Mouse (Mus musculus) gastrocnemius, adult 8-10 months (tissue): Measurements from ENCODE around the gene Mrpl10. TPM values are rescaled to one million over a fixed set of nuclear protein-coding genes. Genes with fewer than 3 reads are reported as not detected.

Experiments
- DNase-seq, 2 experiments: peaks; one replicate each; pipeline ENCODE4 v3.0.0; 2022; ENCODE audit warnings: low spot score in 2 of 2
- total RNA-seq, 4 experiments: library from RNA; stranded (reverse); gene quantifications; 2 replicates each; pipeline ENCODE4 v1.2.4; 2022

Gene Mrpl10
- total RNA-seq, 4 experiments from 2014 or later: 44.1 to 52.7 (median 45.6) TPM

DNA sequence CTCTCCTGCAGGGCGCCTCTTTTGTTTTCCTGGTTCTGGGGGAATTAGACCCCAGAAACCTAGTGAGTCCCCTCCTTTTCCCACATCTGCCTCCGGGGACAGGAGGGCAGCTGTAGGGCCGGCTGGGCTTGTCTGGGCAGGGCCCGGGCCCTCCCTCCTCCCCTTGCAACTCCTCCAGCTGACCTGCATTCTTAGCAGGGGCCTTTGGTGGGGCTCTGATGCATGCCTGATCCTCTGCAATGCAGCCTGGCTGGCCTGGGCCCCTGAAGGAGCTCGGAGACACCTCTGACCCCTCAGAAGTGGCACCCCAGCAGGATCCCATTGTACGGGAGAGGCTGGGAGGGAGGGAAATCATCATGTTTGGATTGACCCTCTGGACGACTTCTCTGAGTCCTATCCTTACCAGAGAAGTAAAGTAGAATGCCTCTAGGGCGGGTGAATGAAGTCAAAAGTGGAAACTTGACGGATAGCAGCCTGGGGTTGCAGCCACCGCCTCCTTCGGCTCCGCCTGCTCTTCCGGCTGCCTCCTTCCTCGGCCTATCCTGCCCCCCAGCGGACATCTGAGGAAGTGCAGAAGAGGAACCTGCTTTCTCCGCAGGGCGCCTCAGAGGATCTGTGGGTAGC is 15.5 kb upstream of the Mrpl10 start:
- DNase-seq: peak; percentile 66 to 75

DNA sequence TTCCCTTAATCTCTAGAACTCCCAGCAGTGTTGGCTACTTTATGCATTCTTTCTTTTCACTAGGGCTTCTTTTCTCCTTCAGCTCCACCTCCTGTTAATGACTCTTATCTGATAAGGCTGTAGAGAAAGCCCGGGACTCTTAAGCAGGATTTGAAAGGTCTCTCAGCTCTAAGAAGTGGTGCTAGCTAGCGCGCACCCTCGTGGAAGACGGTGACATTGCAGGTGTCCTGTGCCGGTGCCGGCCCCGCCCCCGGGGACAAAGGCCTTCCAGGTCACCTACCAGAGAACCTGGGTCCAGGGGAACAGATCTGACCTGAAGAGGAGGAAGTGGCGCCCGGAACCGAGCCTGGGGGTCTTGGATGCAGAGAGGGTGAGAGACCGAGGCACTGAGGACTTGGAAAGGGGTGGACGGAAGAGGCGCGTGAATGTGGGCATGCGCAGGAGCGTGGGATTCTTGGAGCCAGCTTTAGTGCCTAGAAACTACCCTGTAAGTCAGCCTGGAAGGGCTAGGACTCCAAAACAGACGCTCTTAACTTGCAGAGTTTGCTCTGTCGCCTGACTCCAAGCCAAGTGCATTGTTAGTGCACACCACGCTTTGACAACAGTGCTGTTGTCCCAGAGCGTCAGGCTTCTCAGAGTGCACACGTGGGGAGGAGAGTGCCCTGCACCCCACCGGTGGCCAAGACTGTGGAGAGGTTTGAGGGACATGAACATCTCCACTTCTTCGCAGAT is 11.5 kb upstream of the Mrpl10 start, which contains the start of gene Scrn2:
TSS of gene Scrn2 (plus strand) at position 253 of the 732 bp plus-strand sequence.
- peak; percentile 77 to 80 for DNase-seq

DNA sequence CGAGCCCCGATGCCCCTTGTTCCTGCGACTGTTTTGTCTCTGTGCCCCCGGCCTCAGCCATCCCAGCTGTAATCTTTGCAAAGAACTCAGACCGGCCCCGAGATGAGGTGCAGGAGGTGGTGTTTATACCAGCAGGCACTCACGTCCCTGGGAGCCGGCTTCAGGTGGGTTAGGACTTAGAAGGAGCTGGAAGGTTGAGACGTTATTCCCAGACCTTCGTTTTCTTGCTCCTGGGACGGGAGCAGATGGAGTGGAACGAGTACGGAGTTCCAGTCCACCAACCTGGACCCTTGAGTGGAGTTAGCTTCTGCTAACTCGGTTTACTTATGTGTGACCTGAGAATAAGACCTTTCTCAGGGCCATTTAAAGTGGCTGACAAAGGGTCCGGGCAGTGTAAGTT is 10.9 kb upstream of the Mrpl10 start:
- no peak for DNase-seq

DNA sequence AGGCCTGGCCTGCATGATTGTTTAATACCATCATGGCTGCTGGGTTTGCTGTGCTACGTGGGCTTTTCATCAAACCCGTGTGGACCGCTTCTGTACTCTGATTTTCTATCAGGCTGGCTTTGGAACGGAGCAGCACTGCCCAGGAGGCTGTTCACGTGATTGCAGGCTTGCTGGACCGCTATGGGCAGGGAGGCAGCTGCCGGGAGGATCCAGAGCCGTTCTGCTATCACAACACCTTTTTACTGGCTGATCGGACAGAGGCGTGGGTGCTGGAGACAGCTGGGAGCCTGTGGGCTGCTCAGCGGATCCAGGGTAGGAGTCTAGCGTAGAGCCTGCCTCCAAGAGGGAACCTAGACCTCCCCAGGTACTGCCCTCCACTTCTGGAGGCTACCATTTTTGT is 9.4 kb upstream of the Mrpl10 start:
- DNase-seq: no peak

DNA sequence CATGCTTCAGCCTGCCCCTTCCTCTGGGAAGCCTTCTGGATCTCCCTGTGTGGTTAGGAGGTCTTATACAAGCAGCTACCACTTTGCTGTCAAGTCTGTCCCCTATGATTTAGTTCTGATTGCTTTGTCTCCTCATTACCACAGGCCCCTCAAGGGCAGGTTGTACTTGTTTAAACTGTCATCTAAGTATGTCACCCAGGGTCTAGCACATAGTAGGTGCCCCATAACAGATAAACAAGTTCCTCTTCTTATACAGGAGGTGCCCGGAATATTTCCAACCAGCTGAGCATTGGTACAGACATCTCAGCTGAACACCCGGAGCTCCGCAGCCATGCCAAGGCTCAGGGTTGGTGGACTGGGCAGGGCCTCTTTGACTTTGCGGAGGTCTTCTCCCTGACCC is 8.9 kb upstream of the Mrpl10 start:
- DNase-seq: no peak

DNA sequence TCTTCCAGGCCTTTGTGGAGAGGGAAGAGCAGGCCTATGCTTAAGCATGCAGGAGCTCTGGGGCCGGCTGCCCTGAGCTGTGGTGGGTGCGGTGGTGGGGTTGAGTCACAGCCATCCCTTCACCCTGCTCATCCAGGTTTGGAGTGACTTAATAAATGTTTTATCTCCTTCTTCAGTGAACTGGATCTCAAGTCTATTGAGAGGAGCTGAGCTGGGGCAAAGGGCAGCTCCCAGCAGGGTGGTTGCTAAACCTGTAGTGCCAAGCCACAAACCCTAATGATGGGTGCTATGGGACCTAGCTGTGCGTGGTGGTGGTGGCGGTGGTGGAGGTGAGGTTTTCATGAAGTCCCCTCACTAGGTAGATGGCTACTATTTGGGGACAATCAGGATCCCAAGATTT is 7.6 kb upstream of the Mrpl10 start:
- no peak for DNase-seq

DNA sequence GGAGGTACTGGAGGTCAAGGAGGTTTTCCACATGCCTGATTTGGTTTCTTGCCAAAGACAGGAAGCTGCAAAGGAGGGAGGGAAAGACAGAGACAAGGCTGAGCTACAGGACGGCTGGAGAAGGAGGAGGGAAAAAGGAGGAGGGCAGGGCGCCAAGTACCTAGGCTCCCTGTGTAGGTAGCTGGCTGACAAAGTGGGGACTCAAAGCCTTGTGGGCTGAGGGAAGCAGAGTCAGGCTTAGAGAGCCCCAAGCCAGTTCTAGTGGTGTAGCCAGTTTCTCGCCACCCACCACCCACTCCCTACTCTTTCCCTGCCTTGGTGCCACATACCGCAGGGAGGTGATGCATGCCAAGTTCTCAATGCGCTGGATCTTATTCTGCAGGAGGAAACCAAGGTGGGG is 5.2 kb upstream of the Mrpl10 start:
- DNase-seq: no peak

DNA sequence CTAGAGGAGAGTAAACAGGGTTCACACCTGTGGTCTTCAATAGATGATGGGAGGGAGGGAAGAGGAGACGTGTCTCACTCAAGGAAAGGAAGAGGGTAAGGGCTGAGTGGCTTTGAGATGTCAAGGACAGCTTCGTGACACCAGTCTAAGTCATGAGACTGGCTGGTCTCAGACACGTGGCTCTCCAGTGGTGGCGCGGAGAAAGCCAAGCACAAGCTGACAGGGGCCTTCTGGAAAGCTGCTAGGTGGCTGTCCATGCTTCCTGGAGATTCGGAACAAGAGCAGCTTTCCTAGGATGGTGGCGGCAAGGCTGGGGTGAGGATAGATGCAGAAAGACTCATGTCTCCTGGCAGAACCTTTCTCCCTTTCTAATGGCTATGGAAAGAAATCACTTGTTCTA is 2.5 kb upstream of the Mrpl10 start:
- no peak for DNase-seq

DNA sequence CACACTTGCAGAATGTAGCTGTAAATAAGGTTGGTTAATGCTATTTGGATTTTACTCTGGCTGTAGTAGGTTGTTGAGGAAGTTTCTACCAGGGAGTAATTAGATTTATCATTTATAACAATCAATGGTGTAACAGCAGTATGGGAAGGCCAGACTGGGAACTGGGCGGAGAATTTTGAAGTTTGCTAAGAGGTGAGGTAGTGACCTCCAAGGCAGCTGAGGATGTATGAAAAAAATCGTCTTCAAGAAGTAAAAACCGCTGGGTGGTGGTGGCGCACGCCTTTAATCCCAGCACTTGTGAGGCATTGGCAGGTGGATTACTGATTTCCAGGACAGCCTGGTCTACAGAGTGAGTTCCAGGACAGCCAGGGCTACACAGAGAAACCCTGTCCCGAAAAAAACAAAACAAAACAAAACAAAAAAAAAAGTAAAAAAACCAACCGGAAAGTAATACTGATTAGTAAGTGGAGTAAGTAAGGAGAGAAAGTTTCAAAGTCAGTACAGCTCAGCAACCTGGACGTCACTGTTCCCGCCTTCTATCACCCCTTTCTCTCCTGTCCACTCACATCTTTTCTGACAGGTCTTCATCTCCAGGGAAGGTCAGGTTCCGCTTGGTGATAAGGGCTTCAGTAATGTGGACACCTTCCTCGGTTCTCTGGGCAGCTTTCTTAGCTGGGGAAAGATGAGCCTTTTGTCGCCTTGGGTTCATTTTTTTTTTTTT is 899 bp upstream of the Mrpl10 start:
- DNase-seq: no peak

DNA sequence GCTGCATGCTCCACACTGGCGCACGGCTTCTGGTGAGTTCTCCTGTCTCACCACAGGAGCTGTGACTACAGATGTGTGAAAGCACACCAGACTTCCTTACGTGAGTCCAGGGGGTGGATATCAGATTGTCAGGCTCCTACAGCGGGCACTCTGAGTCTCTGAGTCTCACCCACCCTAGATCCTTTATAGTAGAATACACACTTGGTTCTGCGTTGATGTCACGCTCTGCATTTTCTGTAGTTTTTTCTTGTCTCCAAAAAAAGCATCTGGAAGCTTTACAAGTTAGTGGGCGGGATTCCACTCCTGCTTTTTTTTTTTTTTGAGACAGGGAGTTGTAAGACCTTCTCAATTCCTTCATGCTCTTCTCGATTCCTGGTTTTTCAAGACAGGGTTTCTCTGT is 3.5 kb downstream of the Mrpl10 start:
- no peak for DNase-seq

DNA sequence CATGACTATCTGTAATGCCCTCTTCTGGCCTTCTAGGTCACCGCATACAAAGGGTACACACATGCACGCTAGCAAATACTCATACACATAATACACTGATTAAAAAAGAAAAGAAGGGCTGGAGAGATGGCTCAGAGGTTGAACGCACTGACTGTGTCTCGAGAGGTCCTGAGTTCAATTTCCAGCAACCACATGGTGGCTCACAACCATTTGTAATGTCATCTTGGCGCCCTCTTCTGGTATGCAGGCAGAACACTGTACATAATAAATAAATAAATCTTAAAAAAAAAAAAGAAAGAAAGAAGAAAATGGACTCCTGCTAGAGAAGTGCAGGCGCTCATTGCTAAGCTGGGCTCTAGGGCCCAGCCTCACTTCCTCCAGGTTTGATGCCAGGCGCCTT is 4.5 kb downstream of the Mrpl10 start:
- no peak for DNase-seq

DNA sequence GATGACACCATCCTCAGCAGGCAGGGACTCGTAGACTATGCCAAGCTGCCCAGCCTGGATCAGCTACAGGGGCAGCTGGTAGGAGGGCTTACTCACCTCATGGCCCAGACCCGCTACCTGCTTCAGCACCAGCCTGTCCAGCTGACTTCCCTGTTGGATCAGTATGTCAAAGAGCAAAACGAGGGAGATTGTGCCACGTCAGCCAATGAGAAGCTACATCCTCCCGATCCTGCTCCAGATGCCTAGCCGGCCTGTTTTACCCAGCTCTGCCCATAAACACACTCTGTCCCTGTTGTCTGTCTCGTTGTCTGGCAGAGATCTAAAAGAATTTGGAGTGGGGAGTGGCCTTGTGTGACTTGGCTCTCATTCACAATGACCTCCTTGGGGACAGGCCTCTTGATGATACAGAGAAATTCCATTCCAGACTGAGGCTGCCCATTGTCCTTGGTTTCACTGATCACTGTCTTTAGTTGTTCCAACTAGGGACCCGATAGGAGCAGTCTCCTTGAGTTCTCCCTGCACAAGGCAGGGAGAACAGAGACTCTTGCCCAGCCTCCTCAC is 6.8 kb downstream of the Mrpl10 start:
- DNase-seq: no peak

DNA sequence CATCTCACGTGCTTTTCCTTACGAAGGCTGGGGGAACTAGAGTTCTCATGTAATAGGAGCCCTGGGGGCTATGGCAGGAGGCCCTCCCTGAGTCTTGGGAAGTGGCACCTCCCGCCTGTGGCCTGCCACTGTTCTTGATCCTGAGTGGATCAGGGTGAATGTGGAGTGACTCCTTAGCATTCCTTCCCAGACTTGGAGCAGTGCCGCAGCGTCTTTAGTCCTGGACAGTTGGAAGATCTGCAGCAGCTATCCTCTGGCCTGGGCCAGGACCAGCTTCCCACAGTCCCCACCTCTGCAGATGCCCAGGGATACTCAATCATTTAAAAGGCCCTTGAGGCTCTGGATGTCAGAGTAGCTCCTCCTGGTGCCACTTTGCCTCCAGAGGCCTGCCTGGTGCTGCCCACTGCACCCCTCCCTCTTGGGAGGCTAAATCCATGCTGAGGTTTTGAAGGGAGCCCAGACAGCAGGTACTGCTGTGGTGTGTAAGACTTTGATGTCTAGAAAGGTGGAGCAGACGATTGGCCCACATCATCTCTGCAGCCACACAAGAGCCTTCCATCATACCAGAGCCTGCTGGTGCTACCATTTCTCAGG is 8.2 kb downstream of the Mrpl10 start:
- no peak for DNase-seq

DNA sequence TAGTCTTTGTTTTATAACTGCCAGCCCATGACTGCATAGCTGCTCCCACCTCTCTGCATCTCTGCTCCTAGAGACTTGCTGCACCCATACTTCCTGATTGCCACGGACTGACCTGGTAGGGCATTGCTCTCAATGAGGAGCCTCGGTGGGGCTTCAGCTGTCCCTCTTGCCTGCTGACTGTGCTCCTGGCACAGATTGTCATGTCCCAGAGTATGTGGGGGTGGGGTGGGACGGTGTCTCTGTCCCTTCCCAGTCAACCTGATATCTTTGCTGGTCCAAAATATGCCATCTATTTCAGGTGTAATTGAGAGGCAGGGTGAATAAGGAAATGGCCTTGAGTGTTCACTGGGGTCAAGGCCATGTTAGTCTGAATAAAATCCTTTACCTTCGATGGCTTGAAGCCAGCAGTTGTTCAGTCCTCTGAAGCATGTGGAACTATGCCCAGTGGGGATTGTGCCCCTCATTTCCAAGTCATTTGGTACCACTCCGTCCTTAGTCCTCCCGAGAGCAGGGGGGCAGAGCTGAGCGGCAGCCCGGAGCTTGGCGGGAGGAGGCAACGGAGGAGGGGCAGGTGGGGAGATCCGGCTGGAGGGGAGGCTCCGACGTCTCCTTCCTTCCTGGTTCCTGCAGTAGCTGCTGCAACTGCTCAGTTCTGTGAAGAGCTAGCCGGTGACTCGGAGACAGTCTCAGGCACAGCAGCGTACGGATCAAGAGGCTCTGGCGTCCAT is 9.0 kb downstream of the Mrpl10 start, which contains the start of gene Osbpl7:
TSS of gene Osbpl7 (plus strand) at position 413 of the 728 bp plus-strand sequence.
- peak; percentile 47 for DNase-seq

DNA sequence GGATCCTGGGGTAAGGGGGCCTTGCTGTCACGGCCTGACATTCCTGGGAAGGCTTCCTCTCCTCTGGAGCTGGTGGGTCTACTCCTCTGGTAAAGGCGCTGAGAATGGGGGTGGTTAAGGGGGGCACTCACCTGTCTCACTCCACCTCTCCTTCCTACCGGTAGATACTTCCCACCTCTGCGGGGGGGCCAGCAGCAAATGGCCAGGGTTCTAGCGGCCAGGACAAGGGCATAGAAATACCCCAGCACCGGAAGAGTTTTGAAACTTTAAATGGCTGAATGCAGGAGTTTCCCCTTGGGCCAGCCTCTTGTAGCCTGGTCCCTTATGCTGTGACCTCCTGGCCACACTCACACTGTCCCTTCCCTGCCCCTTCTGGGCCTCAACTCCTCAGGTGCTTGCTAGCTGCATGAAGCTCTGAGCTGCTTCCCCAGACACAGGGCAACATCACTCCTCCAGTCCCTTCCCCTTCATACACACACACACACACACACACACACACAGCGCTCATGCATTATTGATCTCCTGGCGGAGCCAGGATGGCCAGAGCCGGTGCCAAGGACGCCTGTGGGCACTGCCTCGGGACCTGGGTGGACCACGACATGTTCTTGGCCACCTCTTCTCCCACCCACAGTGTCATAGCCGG is 9.7 kb downstream of the Mrpl10 start:
- DNase-seq: no peak

DNA sequence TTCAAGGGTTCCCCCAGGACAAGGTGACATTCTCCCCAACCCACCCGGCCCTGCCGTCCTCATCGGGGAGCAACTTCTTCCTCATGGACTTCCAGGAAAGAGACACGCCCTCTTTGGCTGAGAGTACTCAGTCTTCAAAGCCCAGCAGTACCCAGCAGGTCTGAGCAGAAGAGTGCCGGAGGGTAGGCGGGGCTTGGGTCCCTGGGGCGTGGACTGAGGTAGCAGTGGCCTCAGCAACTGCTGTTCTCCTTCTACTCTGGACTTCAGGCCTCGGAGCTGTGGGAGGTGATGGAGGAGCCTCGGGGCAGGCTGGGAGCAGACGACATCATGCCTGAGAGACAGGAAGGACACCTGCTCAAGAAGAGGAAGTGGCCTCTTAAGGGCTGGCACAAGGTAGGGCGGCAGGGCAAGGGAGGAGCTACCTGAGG is 10.9 kb downstream of the Mrpl10 start:
- no peak for DNase-seq

DNA sequence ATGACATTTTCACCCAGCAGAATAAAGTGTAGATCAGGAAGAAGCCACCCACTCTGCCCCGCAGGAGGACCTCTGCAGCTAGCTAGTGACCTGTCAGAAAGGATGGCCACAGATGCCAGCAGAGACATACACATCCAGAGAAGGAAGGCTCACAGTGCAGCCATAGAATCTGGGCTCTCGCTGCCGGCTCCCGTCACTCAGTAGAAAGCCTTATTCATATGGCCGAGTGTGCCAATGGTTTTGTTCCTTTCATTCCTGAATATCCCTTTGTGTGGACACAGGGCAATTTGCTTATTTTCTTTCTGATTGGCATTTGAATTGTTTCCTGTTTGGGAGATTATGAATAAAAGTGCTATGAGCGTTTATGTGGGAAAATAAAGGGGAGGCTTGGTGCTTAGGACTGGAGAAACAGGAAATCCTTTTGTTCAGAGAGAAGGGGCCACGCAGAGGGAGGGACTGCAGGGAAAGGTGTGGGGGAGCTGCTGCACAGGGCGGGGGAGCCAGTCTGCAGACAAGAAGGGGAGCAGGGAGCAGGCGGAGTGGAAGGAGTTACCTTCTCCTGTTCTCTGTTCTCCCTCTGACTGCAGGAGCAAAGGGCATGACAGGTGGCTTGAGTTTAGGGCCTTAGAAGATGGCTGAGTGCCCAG is 22.0 kb downstream of the Mrpl10 start:
- no peak for DNase-seq

DNA sequence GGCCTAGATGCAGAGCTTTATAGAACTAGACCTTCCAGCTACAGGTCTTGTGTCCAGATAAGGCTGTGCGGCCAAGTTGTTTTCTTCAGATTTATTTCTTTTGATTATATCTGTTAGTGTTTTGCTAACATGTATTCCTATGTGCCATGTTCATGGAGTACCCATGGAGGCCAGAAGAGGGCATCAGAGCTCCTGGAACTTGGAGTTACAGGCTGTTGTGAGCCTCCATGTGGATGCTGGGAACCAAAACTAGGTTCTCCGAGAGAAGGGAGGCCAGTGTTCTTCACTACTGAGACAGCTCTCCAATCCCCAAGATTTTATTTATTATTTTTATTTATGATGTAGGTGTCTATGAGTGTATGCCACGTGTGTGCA is 22.5 kb downstream of the Mrpl10 start:
- DNase-seq: no peak

DNA sequence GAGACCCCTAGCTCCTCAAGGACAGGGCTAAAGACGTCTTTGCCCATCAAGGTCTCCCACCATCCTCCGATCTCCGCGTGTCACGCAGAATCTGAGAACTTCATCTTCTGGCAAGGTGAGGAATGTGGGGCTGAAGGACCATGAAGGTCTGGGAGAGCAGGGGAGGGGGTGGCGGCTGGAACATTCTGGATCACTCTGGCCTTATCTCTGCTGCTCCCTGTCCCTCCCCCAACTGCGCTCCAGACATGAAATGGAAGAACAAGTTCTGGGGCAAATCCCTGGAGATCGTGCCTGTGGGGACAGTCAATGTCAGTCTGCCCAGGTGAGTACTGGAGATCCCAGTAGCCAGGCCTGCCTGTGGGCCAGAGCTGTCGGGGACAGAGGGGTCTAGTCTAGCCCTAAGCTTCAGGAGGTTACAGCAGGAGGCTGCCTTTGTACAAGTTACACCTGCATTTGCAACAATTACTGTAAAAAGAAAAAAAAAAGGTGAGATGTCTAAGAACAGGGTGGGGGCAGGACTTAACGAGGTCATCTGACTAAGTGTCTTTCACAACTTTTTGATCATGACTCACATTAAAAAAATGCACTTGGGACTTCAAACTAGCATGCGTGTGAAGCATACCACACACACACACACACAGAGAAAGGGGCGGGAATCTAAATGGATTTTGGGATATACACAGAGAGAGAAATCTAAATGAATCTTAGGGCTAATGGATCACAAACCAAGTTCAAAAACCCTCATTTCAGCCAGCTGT is 24.4 kb downstream of the Mrpl10 start:
- no peak for DNase-seq
